Mouse (Mus musculus): Measurements from ENCODE around the gene Cpxcr1.

Gene Cpxcr1

DNA sequence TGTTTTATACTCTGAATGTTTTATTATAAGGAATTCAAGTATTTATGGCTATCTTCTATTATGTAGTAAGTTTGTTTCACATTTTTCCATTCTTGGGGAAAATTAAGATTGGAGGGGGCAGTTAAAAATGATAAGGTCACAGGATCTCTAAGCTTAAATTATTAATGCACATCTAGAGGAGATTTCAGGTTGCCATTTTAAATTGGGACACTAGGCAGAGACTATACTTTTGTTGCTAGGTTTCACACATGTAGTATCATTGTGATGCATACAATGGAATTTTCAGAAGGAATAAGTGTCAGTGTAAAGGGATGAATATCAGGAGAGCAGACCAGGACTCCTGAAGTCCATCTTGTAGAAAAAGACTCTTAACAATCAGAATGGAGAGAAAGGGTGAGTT, at the start of gene Cpxcr1:
TSS of gene Cpxcr1 (plus strand) at position 301 of the 400 bp plus-strand sequence.
- DNase-seq (ENCODE audit: low spot score) = no peak

All from lung, postnatal 25 days (tissue).